Mouse (Mus musculus) cerebellum, adult 2 months (tissue): ENCODE results near the gene Foxred2. TPM values are rescaled to one million over a fixed set of nuclear protein-coding genes. Genes with fewer than 3 reads are reported as not detected.

Experiments
- DNase-seq, 2 experiments: peaks; one replicate each; pipeline ENCODE4 v3.0.0; 2021
- H3K27ac ChIP-seq: fragments of 200-500 bp; 2 replicates; pipeline ENCODE4 v1.5.1; 2012; ENCODE audit warnings: low read length, control low read depth, inconsistent platforms; ENCODE audit not compliant: insufficient read depth
- H3K27me3 ChIP-seq: fragments of 200-500 bp; 2 replicates; pipeline ENCODE4 v1.6.1; 2012; ENCODE audit warnings: inconsistent platforms, mild to moderate bottlenecking, low read length, moderate library complexity; ENCODE audit not compliant: control insufficient read depth, insufficient read depth
- H3K4me1 ChIP-seq: fragments of 200-500 bp; 2 replicates; pipeline ENCODE4 v1.6.1; 2011; ENCODE audit warnings: low read length; ENCODE audit not compliant: control insufficient read depth, insufficient read depth
- H3K4me3 ChIP-seq: fragments of 200-500 bp; replicated peaks from 2 replicates; pipeline ENCODE3; 2011; ENCODE audit warnings: mild to moderate bottlenecking, low read depth, low read length, control low read depth; ENCODE audit not compliant: insufficient read depth
- CTCF ChIP-seq: fragments of 200-500 bp; IDR thresholded peaks from 2 replicates; pipeline ENCODE4 v1.5.1; 2011; ENCODE audit warnings: low read depth, mild to moderate bottlenecking, control low read depth, low read length, moderate library complexity, borderline replicate concordance; ENCODE audit not compliant: insufficient read depth
- POLR2A ChIP-seq: fragments of 200-500 bp; IDR thresholded peaks from 2 replicates; pipeline ENCODE4 v1.6.1; 2011; ENCODE audit warnings: low read length, control low read depth, borderline replicate concordance; ENCODE audit not compliant: insufficient read depth
- WGBS: fragments of 180-500 bp; shearing (Covaris S2); methylation state at CpG from one replicate; pipeline ENCODE4 v1.1.7; 2018; 5-methylcytosine and 5-hydroxymethylcytosine counted together
- polyA plus RNA-seq: library from polyadenylated mRNA; depleted of rRNA; stranded (reverse); fragments of >200 nt; gene quantifications from 2 replicates; pipeline ENCODE4 v1.2.3, GENCODE M21; 2012; rRNA removed

Foxred2 gene
- polyA plus RNA-seq, 1 experiment: 30.0 TPM

- TF ChIP-seq CTCF (no peak), POLR2A (no peak)
- H3K4me1 ChIP-seq: no peaks in the 10 kb centered on the region; the same call in 1 of the 2 replicates
- no peak overlapping the region for H3K4me3 ChIP-seq
- H3K27ac ChIP-seq: no peak overlapping the region
- H3K27me3 ChIP-seq: no peaks in the 10 kb centered on the region; the same call in 1 of the 2 replicates
- no peak for DNase-seq
- 58% methylated on average over 5 of the region's 5 CpGs for WGBS
Measured at GRCm38 (mm10) chr15:77903176-77903575, 53.3 kb downstream of the Foxred2 start.

- WGBS: 87% methylated on average over 13 of the region's 14 CpGs
- Histone ChIP-seq H3K27me3 (no peaks in the 10 kb centered on the region), H3K27ac (no peak overlapping the region), H3K4me3 (no peak overlapping the region), H3K4me1 (no peaks in the 10 kb centered on the region)
- TF ChIP-seq CTCF: no peak
- no peak for TF ChIP-seq POLR2A
- DNase-seq: no peak
Measured at GRCm38 (mm10) chr15:77894926-77895325, 61.6 kb downstream of the Foxred2 start.

GRCm38 (mm10) chr15:77893292-77893691 is 63.2 kb downstream of the Foxred2 start:
- TF ChIP-seq CTCF (no peak), POLR2A (no peak)
- WGBS: 76% methylated on average over 10 of the region's 10 CpGs
- no peak for DNase-seq
- Histone ChIP-seq H3K27me3 (no peaks in the 10 kb centered on the region), H3K27ac (no peak overlapping the region), H3K4me3 (no peak overlapping the region), H3K4me1 (no peaks in the 10 kb centered on the region)

- no peak overlapping the region for H3K27ac ChIP-seq
- 84% methylated on average over 10 of the region's 10 CpGs for WGBS
- no peak overlapping the region for H3K4me3 ChIP-seq
- H3K27me3 ChIP-seq: no peaks in the 10 kb centered on the region
- H3K4me1 ChIP-seq: no peaks in the 10 kb centered on the region
- TF ChIP-seq CTCF (no peak), POLR2A (no peak)
- DNase-seq: no peak
Measured at GRCm38 (mm10) chr15:77892420-77892819, 64.1 kb downstream of the Foxred2 start.

GRCm38 (mm10) chr15:77891766-77892165 is 64.8 kb downstream of the Foxred2 start:
- H3K4me1 ChIP-seq: no peaks in the 10 kb centered on the region
- 91% methylated on average over 8 of the region's 8 CpGs for WGBS
- TF ChIP-seq CTCF (no peak), POLR2A (no peak)
- no peak for DNase-seq
- no peak overlapping the region for H3K27ac ChIP-seq
- H3K27me3 ChIP-seq: no peaks in the 10 kb centered on the region
- H3K4me3 ChIP-seq: no peak overlapping the region

Other genes starting within 250 kb of the Foxred2 start
- gene Apol9b, start 227.7 kb downstream of the Foxred2 start, polyA plus RNA-seq: 0.35 and 0.41 TPM in 2 replicates
- gene Apol8, start 199.7 kb downstream of the Foxred2 start, polyA plus RNA-seq: 6.9 and 8.2 TPM in 2 replicates
- gene Myh9, start 114.5 kb downstream of the Foxred2 start, polyA plus RNA-seq: 44.2 and 45.2 TPM in 2 replicates
- 221 and 225 TPM in 2 replicates for gene Txn2, start 27.7 kb downstream of the Foxred2 start, polyA plus RNA-seq
- gene Eif3d, start 14.1 kb upstream of the Foxred2 start, polyA plus RNA-seq: 119 and 126 TPM in 2 replicates
- gene Cacng2, start 163.3 kb upstream of the Foxred2 start, polyA plus RNA-seq: 45.8 and 48.5 TPM in 2 replicates
- 52.0 and 56.5 TPM in 2 replicates for gene Ift27, start 217.4 kb upstream of the Foxred2 start, polyA plus RNA-seq
- gene Pvalb, start 249.7 kb upstream of the Foxred2 start, polyA plus RNA-seq: 1,013 and 1,016 TPM in 2 replicates